Mouse (Mus musculus): ENCODE measurements around the gene Vill.
A peak's percentile ranks its signal among the peaks of the same experiment; 100 is the strongest.

Vill gene

DNA sequence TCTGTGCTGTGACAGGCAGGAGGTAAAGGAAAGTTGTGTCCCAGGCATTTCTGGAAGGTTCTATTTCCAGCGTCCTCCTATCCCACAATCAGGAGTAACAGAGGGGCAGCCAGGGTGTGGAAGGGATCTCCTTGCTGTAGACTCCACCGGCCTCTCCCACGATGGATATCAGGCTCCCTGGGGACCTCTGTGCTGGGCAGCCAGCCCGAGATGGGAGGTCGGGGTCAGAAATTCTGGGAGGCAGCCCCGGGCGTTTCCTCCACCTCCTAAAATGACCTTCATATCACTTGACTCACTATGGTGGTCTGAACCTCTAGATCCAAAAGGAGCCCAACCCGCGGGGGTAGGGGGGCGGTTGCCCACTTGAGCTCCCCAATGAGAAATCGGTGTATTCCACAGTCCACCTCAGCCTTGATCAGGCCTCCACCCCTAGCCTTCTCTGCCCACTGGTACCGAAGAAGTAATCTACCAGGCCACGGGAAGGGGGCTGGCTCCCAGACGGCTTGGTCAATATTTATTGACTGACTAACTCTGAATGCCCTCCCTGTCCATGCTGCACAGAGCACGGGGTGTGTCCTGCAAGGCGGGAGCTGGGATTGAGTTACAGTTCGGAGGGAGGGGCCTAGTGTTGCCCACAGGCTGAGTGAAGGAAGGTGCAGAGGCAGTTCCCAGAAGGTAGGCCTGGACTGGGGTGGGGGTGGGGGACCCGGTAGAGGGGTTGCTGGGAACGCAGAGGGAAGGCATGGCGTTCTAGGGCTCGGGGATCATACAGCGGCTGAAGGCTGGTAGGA is at the start of gene Vill:
Gene Vill, plus strand, starts transcription at position 625 of the 791 bp plus-strand sequence.
- peak; percentile 86 for DNase-seq

DNA sequence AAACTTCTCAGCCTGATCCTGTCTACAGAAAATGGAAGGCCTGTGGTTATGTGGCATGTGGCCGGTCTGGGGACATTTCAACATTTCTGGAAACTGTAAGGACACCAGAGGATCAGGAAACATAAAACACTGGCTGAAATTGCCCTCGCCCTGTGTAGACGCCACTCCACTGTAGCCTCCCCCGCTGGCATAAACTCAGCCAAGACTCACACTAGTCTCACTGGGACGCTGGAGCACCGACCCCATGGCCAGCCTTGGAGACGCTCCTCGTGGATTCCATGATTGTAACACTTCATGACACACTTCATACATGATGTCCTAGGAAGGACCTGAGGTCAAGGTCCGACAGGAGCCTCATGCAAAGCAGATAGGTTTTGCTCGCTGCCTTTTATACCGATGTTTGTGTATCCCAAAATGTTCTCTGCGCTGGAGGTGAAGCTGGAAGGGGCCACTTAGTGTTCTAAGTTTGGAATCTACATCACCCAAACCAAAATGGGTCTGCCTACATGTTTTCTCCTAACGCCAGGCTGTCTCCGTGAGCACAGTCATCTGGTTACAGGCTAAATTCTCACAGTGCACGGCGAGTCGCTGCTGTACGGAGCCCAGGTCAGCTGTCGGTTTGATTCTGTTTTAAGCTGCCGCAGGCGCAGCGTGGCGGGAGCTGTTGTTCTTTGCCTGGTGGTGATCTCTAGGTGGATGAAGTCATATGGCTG is 48.4 kb upstream of the Vill start:
- no peak for DNase-seq

DNA sequence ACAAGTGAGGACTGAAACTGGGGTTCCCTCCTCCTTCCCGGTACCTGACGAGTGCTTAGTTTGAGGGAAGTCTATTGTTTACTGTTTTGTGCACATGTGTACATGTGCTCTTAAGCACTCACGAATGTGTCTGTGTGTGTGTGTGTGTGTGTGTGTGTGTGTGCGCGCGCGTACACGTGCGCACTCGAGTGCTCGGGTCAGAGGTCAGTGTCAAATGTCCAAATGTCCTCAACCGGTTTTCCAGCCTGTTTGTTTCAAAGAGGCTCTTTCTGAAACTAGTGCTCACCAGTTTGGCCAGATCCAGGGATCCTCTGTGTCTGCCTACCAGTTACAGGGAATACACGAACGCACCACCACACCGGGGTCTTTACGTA is 47.9 kb upstream of the Vill start:
- no peak for DNase-seq

DNA sequence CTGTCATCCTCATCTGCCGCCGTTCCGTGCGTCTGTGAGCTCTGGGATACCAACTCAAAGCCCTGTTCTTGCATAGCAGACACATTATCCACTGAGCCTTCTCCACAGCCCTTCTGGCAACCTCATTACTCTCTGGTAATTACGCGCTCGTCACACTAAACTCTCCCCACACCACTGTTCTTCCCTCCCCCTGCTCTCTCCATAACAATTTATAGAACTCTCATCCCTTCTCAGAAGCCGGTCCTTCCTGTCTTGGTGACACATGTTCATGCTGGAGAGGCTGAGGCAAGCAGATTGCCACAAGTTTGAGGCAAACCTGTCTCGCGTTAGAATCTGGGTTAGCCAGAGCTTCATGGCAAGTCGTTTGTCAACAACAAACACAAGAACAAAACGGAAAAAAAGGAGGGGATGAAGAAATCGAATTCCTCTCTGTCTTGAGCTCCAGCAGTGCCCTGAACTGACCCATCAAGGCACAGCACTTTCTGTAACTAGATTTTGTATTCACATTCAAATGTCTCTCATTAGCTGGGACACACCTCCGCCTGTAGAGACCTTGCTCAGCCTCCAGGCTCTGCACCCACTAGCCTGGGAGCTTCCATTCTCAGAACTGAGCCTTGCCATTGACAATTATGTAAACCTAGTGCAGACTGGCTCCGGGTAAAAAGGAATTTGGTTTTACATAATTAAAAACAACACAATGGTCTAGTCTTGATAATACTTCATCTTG is 47.1 kb upstream of the Vill start:
- no peak for DNase-seq

DNA sequence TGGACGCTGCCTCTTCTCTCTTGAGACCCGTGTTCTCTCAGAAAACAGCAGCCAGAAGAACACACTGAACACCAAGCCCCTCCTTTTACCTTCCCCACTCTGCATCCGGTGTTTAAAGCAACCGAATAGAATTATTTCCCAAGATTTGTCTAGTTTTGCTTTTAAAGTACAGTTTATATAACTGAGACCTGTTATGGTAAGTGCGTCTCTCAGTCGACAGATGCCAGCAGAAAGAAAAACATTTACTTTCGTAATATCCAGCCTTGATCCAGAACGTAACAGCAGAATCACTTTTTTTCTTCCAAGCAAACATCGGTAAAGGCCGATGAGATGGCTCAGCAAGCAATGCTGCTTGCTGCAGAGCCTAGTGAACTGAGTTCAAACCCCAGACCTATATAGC is 45.3 kb upstream of the Vill start:
- DNase-seq, result no peak

DNA sequence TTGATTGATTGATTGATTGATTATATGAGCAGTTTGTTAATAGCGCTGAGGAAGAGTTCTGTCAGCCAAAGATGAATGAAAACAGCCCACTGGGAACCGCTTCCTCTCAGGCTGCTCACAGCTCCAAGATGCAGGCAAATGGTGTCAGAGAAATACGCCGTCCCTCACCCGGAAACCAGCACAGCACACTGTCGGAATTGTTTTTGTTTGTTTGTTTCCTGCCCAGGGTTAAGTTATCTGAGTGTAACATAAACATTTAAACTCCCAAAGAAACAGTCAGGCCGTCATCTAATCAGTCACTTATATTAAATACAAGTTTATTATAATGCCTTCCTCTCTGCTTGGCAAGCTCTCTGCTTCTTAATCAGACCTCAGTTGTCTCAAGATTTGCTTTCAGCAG is 43.7 kb upstream of the Vill start:
- DNase-seq, result no peak

DNA sequence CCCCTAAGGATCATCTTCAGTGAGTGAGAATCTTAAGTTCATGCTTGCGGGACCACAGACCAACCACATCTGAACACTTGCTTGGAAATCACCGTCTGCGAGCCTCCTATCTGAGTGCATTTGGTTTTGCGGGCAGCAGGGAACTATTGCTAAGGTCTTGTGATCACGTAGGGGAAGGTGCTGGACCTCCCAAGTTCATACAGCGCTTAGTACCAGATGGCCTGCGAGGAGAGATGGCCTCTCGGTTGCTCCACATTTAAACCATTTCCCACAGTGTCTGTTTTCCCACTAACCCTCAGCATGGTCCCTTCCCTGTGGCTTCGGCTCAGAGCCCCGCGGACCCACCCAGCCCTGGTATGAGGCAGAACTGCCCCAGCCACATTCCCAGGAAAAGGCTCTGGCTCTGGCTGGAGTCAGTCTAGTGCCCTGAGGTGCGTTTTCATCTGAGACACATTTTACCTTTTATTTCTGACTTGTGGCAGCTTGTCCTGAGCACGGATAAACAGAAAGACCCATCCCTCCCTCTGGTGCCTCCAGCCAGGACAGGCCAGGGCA is 42.3 kb upstream of the Vill start:
- DNase-seq, result no peak

DNA sequence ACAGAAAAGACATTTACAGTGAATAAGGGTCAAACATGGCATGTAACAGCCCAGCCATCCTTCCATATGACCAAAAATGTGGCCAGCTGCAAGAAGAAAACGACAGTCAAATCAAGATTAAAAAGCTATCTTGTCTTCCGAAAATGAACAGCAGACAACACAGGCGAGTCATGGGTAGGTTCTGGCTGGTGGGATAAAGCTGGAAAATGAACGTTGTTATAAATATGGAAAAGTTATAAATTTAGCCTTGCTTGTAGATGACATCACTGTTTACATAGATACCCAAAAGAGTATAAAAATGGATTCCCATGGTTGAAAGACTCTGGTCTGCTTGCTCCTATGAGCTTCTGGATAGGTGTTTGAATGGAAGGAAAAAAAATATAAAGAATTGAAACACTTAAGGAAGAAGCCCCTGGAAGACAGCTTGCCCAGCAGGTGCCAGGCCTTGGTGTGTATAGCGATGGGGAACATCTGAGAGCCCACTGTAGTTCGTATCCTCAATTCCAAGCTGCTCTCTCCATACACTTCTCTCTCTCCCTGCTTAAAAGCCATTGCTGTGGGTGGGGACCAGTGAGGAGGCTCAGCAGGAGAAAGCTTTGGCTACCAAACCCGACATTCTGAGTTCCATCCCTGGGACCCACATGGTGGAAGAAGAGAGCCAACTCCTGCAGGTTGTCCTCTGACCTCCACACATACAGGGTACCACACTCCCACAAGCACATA is 35.6 kb upstream of the Vill start:
- no peak for DNase-seq

DNA sequence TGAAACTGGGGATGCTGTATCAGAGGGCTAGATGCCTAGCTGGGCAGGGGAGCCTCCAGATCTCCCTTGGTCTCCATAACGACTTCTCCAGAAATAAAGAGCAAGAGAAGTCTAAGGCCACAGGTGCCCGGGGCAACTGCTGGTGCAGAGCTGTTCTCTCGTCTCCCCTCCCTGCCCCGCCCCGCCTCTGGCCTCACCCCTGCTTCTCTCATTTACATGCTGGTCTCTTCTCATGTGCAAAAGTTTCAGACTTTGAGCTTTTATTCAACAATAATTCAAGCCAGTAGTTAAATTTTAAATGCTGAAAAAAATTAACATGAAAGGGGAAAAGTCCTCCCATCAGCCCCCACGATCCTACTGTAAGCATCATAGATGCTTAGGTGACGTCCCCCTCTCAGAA is 30.8 kb upstream of the Vill start:
- no peak for DNase-seq

DNA sequence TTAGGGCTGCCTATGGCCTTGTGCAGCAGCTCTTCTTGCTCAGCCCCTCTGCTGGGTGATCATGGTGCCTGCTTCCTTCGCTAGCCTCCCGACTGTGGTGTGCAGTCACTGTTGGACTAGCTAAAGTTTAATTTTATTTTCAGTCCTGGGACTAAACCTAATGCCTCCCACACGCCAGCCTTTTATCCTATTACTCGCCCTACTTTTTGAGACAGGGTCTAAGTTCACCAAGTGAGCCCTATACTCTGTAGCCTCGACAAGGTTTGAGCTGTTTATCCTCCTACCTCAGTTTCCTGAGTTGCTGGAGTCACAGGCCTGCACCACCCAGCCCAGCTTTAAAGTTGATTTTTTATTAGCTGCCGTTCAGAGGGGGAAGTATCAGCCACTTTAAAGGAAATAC is 27.3 kb upstream of the Vill start:
- no peak for DNase-seq

DNA sequence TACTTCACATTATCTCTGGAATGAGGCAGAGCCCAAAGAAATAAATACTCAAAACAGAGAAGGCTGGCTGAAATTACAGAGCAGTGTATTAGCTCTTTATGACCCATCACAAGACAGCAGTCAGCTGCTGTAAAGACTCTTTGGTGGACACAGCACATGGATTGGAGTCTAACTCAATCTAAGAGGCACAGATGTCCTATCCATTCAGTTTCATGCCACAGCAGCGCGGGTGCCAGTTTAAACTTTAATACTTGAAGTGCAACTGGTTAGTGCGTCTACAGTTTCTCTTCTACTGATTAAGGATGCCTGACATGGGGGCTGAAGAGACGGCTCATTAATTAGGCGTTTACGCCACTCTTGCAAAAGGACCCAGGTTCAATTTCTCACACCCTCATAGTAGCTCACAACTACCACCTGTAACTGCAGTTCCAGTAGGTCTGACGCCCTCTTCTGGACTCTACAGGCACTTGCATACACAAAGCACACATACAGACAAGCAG is 26.7 kb upstream of the Vill start:
- DNase-seq, result no peak

DNA sequence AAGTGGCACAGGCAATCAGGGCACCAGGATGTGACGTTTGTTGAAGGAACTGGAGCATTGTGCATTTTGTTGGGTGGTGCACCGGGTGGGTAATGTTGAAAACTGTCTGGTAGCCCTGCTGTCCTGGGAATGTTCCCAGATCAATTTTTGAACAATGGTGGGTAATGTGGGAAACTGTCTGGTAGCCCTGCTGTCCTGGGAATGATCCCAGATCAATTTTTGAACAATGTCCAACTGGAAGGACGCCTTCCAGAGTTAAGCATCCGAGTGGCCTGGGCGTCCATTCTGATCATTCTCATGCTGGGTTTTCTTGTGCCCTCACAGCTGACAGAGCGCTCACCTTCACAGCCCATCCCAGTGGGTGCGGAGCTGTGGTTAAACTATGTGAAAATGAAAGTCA is 25.2 kb upstream of the Vill start:
- no peak for DNase-seq

DNA sequence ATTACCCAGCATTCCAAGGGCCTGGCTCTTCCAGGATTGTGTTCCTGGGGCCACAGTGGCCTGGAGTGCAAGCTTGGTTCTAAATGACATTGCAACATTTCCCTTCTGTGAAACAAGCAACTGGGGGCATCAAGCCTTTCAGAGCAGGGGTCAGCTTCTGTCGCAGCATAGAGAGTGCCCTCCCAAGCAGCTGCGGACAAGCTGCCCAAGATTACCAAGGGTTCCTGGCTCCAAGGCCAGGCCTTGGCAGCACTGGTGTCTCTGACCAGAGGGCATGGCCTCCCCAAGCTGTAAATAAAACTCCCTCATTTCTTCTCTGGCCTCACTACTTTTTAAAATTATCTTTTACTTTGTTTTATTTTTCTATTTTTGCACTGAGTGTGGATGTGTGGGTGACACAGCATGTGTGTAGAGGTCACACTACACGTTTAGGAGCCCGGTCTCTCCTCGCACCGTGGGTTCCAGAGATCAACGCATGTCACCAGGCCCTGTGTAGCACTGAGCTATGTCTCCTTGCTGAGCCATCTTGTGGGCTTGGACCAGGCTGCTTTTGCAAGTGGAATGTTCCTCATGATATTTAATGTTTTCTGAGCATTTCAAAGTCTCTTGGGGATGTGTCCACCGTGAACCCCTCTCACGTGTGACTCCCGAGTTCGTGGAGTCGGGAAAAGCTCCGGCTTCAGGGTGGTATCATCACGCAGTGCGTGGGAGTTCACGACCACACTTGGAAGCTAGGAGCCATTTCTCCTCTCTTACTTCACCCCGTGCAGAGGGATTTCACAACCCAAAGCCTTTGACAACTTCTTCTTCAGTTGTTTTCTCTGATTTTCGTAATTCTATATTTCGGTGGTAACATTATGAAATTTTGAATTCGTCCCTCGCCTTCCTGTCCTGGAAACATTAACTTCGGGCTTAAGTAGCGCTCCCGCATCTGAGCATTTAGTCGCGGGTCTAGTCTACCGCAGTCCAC is 24.1 kb upstream of the Vill start:
- no peak for DNase-seq

DNA sequence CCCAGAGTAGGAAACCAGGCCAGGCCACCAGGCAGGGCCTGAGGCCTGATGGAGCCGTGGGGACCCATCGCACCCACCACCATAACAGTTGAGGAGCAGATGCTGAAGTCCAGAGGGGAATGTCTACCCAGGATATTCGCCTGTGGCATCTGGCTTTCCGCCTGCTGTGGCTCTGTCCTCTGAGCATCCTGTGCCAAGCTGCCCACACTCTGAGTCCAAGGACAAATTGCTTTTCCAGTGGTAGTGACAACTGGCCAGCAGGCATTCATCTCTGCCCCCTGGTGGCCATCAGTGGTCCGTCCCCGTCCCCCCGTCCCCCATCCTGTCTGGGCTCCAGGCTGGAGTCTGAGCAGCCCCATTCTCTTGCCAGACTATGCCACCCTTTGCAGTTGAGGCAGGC is 23.0 kb upstream of the Vill start:
- DNase-seq, result peak; percentile 74

DNA sequence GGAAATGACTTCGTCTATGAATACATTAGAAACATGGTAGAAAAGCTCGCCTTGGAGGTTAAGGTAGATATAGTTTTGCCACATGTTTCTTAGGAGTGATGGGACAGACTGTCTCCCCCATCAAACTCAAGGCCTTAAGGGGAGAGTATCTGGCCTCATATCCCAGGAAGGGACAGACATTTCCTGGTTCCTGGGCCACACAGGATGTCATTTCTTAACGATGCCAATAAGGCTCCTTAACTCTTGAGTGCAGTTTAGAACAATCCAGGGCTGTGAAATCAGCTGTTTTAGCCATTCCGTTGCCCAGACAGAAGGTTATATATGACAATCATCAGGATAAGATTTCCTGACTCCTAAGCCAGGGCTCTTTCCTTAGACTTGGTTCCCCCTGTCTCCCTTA is 21.5 kb upstream of the Vill start:
- no peak for DNase-seq

DNA sequence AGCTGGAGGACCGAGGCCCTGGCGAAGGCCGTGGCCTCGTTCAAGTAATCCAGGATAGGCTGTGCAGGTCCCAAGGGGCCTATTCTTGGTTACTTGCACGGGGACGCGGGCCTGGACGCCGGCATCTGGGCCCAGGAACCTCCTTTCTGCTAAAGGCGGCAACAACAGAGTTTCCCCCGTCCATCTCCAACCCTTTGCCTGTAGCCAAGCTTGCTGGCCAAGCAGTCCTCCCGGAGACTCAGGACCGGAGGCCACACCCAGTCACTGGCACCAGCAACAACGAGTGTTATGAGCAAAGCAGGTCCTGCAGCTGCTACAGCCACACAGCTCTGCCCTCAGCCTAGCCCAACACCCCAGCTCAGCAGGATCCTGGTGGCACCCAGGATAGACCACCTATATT is 20.8 kb upstream of the Vill start:
- no peak for DNase-seq

DNA sequence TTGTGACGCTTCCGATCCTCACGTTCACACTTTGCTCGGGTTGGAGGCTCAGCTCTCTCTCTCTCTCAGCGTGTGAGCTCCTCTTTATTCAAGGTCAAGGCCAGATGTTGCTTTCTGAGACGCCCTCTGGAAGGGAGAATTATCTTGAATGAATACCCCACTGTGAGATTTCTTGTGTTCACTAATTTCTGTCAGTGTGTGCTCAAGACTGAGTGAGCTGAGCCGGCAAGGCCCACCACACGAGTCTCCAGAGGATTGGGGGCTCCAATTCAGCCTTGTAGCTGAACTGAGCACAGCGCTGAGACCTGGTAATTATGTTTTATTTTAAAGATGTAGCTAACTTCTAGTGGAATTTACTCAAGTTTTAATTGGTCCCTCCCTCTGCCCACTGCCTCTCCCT is 20.0 kb upstream of the Vill start:
- peak; percentile 27 for DNase-seq

DNA sequence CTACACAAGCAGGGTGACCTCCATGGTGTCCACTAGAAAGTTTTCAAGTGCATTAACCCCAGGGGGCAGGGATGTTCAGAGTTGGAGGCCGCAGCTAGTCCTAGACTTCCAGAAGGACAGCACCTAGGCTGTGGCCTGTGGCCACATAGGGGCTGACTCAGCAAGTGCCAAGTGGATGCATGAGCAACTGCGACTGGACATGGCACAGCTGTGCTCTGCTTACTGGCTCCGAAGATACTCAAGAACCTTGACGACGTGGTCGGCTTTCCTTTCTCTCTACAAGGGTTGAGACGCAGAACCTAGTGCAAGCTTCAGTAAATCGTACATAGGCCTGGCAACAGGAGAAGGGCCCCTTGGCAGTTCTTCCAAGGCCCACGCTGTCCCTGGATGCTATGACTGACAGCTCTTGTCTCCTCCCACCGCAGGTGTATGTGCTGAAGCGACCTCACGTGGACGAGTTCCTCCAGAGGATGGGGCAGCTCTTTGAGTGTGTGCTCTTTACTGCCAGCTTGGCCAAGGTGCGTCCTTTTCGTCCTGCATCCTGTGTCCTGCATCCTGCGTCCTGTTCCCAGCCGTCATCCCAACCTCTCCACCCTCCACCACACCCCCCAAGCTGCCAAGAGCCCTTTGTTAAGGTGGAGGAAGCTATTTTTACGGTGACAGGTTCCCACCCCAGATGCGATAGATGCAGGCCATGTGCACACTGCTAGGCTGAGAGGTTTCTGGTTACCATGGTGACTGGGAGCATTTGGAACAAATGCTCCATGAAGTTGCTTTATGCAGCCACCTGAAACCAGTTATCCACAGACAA is 19.3 kb upstream of the Vill start:
- DNase-seq, result peak; percentile 56

DNA sequence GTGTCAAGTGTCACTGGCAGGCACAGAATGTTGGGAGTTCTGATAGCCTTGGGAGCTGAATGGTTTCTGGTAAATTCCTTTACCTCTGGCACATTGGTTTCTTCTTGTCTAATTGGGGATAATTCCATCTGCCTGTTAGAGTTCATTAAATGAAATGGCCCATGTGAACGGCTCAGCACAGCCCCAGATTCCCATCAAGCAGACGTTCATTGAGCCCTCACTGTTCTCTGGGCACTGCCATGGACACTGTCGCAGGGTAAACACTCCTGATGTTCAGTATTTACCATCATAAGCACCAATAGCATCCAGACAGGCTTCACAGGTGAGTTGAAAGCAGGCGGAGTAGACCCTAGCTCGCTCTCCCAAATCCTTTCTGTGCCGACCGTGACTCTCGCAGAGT is 18.5 kb upstream of the Vill start:
- no peak for DNase-seq

Measured in embryo, embryonic 11 days (tissue).